ENCODE assay signal across 29 mouse cellular contexts in genomic region chr2:67068944-67069343, GRCm38 (mm10).
A peak's percentile ranks its signal among the peaks of the same experiment; 100 is the strongest.
DNase-seq lines count a peak whose midpoint lies in the region; ATAC-seq and TF ChIP-seq lines count a peak whose summit lies in the region.
"Had no signal": no experiment of that assay in that cellular context is flagged by ENCODE, and none has a peak within 500 bp of the region (broad histone marks: within the 10 kb centered on the region; RNA-seq: fewer than 3 reads in every experiment).

No protein-coding gene starts in this region.

- no peak overlapping the region for H3K9ac ChIP-seq in kidney, embryonic 15.5 days
- no peak overlapping the region for H3K9ac ChIP-seq in lung, embryonic 14.5 days
- no peak overlapping the region for H3K9ac ChIP-seq in intestine, embryonic 16.5 days (ENCODE audit: low read depth, low read length)
- H3K9ac ChIP-seq: forebrain, embryonic 13.5 days; heart, embryonic 13.5 days; hindbrain, embryonic 14.5 days had no signal

- TF ChIP-seq CTCF in lung, embryonic 14.5 days (IDR thresholded peaks at IDR 0.05; ENCODE audit: low read depth): no peak

- H3K36me3 ChIP-seq in kidney, embryonic 15.5 days: no peaks in the 10 kb centered on the region
- H3K36me3 ChIP-seq in lung, embryonic 14.5 days (ENCODE audit: insufficient read depth): no peaks in the 10 kb centered on the region
- H3K36me3 ChIP-seq in intestine, embryonic 16.5 days (ENCODE audit: control insufficient read depth, insufficient read depth, low read length): no peaks in the 10 kb centered on the region
- H3K36me3 ChIP-seq: forebrain, embryonic 10.5 days; G1E; heart, embryonic 10.5 days; heart, embryonic 13.5 days had no signal

- no peaks in the 10 kb centered on the region for H3K9me3 ChIP-seq in kidney, embryonic 15.5 days (replicated peaks)
- no peaks in the 10 kb centered on the region for H3K9me3 ChIP-seq in lung, embryonic 14.5 days (ENCODE audit: low read depth, low read length)
- no peaks in the 10 kb centered on the region for H3K9me3 ChIP-seq in intestine, embryonic 16.5 days (ENCODE audit: control insufficient read depth, low read length)
- H3K9me3 ChIP-seq: forebrain, embryonic 10.5 days; forebrain, embryonic 13.5 days; G1E; heart, embryonic 10.5 days; heart, embryonic 13.5 days had no signal

- H3K4me1 ChIP-seq in kidney, embryonic 15.5 days: 0 out of 2 replicates have a peak, but pooled peaks cover 5% of the 10 kb centered on the region
- H3K4me1 ChIP-seq in lung, embryonic 14.5 days (ENCODE audit: insufficient read depth): no peaks in the 10 kb centered on the region
- H3K4me1 ChIP-seq in intestine, embryonic 16.5 days (ENCODE audit: control insufficient read depth, insufficient read depth, low read length): no peaks in the 10 kb centered on the region
- H3K4me1 ChIP-seq: forebrain, embryonic 10.5 days; forebrain, embryonic 13.5 days; heart, embryonic 10.5 days; heart, embryonic 13.5 days had no signal

- peak overlapping the region; percentile 58; the same call in 1 of the 2 replicates for H3K27ac ChIP-seq in kidney, embryonic 15.5 days
- no peak overlapping the region for H3K27ac ChIP-seq in lung, embryonic 14.5 days (ENCODE audit: low read depth)
- H3K27ac ChIP-seq in intestine, embryonic 16.5 days (ENCODE audit: low read length): no peak overlapping the region
- H3K27ac ChIP-seq: forebrain, embryonic 10.5 days; forebrain, embryonic 13.5 days; heart, adult 2 months; heart, embryonic 10.5 days; heart, embryonic 13.5 days; hindbrain, embryonic 14.5 days; hindbrain, postnatal 0 days had no signal

- H3K4me3 ChIP-seq in kidney, embryonic 15.5 days (replicated peaks): no peak overlapping the region
- H3K4me3 ChIP-seq in lung, embryonic 14.5 days (ENCODE audit: low read depth, low read length): no peak overlapping the region
- H3K4me3 ChIP-seq in intestine, embryonic 16.5 days (ENCODE audit: low read length): no peak overlapping the region
- H3K4me3 ChIP-seq: forebrain, embryonic 10.5 days; forebrain, embryonic 13.5 days; heart, adult 2 months; heart, embryonic 10.5 days; heart, embryonic 13.5 days had no signal

- peak; percentile 4 for DNase-seq in embryo, embryonic 11 days
- DNase-seq in embryo, embryonic 9.5 days (ENCODE audit: extremely low spot score): no peak
- no peak for DNase-seq in kidney, adult 18-20 months
- DNase-seq in lung, embryonic 14.5 days: peak; percentile 38
- no peak for DNase-seq in lung, postnatal 36 days
- DNase-seq in layer of hippocampus, postnatal 36 days: no peak
- DNase-seq: adrenal gland, postnatal 10 days; adrenal gland, postnatal 36 days; B cell, adult 2 months; cerebellum, adult 2 months; cerebellum, adult 9-11 months; cerebellum, postnatal 25 days; gastrocnemius, postnatal 10 days; gastrocnemius, postnatal 36 days; heart, adult 2 months; heart, postnatal 14 days; heart, postnatal 4 days had no signal

- no peak overlapping the region for H3K4me2 ChIP-seq in kidney, embryonic 15.5 days
- H3K4me2 ChIP-seq in lung, embryonic 14.5 days: no peak overlapping the region
- no peak overlapping the region for H3K4me2 ChIP-seq in intestine, embryonic 16.5 days (ENCODE audit: low read depth, low read length)
- H3K4me2 ChIP-seq: forebrain, embryonic 13.5 days; heart, embryonic 13.5 days; hindbrain, embryonic 14.5 days had no signal

- H3K27me3 ChIP-seq in kidney, embryonic 15.5 days: no peaks in the 10 kb centered on the region
- no peaks in the 10 kb centered on the region for H3K27me3 ChIP-seq in lung, embryonic 14.5 days (ENCODE audit: insufficient read depth, low read length)
- H3K27me3 ChIP-seq in intestine, embryonic 16.5 days (replicated peaks; ENCODE audit: control insufficient read depth, insufficient read depth, low read length): no peaks in the 10 kb centered on the region
- H3K27me3 ChIP-seq: CH12.LX; forebrain, embryonic 13.5 days; heart, embryonic 13.5 days; Patski had no signal

- peak; percentile 82; the same call in 1 of the 2 replicates for ATAC-seq in kidney, embryonic 15.5 days (replicated peaks; ENCODE audit: low FRiP score)
- ATAC-seq in lung, embryonic 14.5 days (ENCODE audit: insufficient read depth): peak; percentile 58; the same call in 1 of the 2 replicates
- peak; percentile 36; the same call in 1 of the 2 replicates for ATAC-seq in intestine, embryonic 16.5 days
- ATAC-seq: forebrain, embryonic 13.5 days; forebrain, embryonic 16.5 days; hindbrain, postnatal 0 days; Patski had no signal

- WGBS in kidney, embryonic 15.5 days: 47% methylated on average over 1 of the region's 1 CpGs
- WGBS in lung, embryonic 14.5 days: 64% methylated on average over 1 of the region's 1 CpGs
- WGBS in intestine, embryonic 16.5 days: 55% methylated on average over 1 of the region's 1 CpGs

Comparison
In these comparisons a context has a peak if more than half of its experiments do, and no peak if none do; other contexts are left out.
1. DNase-seq: peak in embryo, embryonic 11 days (single experiment) and lung, embryonic 14.5 days (single experiment); none in embryo, embryonic 9.5 days (single experiment), kidney, adult 18-20 months (single experiment), lung, postnatal 36 days (single experiment) and layer of hippocampus, postnatal 36 days (0 of 2).
2. Peak in every context shown above with its lines, with median percentiles within 50 percentile points of each other: ATAC-seq.